Mouse (Mus musculus) liver, embryonic 13.5 days (tissue): ENCODE data around the gene Dennd1a. TPM values are rescaled to one million over a fixed set of nuclear protein-coding genes. Genes with fewer than 3 reads are reported as not detected.
A peak's percentile ranks its signal among the peaks of the same experiment; 100 is the strongest.

Experiments used
- ATAC-seq: fragments of 200-750 bp; cut with Nextera tagmentation; 2 replicates; pipeline ENCODE4 v1.8.0; 2017; ENCODE audit warnings: low read depth, mild to moderate bottlenecking, moderate number of reproducible peaks, moderate library complexity
- DNase-seq: peaks from one replicate; pipeline ENCODE4 v3.0.0; 2022
- H3K27ac ChIP-seq: fragments of 300-500 bp; sonication (generic); 2 replicates; pipeline ENCODE4 v1.5.1; 2015; ENCODE audit warnings: moderate library complexity, mild to moderate bottlenecking, inconsistent platforms
- H3K27me3 ChIP-seq: fragments of 300-500 bp; sonication (generic); 2 replicates; pipeline ENCODE4 v1.6.1; 2015; ENCODE audit warnings: mild to moderate bottlenecking, inconsistent platforms
- H3K36me3 ChIP-seq: fragments of 300-500 bp; sonication (generic); 2 replicates; pipeline ENCODE4 v1.6.1; 2015; ENCODE audit warnings: mild to moderate bottlenecking, inconsistent platforms
- H3K4me1 ChIP-seq: fragments of 300-500 bp; sonication (generic); replicated peaks from 2 replicates; pipeline ENCODE4 v1.6.1; 2015; ENCODE audit warnings: inconsistent platforms
- H3K4me2 ChIP-seq: fragments of 300-500 bp; sonication (generic); 2 replicates; pipeline ENCODE4 v1.6.1; 2015; ENCODE audit warnings: inconsistent platforms, mild to moderate bottlenecking, moderate library complexity
- H3K4me3 ChIP-seq: fragments of 300-500 bp; sonication (generic); replicated peaks from 2 replicates; pipeline ENCODE4 v1.5.1; 2015; ENCODE audit warnings: mild to moderate bottlenecking, inconsistent platforms
- H3K9ac ChIP-seq: fragments of 300-500 bp; sonication (generic); 2 replicates; pipeline ENCODE4 v1.6.1; 2015; ENCODE audit warnings: mild to moderate bottlenecking, inconsistent platforms
- H3K9me3 ChIP-seq: fragments of 300-500 bp; sonication (generic); replicated peaks from 2 replicates; pipeline ENCODE4 v1.6.1; 2016; ENCODE audit warnings: inconsistent platforms
- WGBS: fragments of 180-500 bp; shearing (Covaris S2); methylation state at CpG from one replicate; pipeline ENCODE4 v1.1.7; 2015; ENCODE audit not compliant: insufficient replicate concordance; 5-methylcytosine and 5-hydroxymethylcytosine counted together
- polyA plus RNA-seq: library from polyadenylated mRNA; unstranded; fragments of >200 nt; fragmentation: Nextera tagmentation; extraction: Ambion mirVana; gene quantifications from 2 replicates; pipeline ENCODE4 v1.2.1, GENCODE M21; 2015

The Dennd1a gene
- polyA plus RNA-seq, 1 experiment from 2014 or later = 7.6 TPM

DNA sequence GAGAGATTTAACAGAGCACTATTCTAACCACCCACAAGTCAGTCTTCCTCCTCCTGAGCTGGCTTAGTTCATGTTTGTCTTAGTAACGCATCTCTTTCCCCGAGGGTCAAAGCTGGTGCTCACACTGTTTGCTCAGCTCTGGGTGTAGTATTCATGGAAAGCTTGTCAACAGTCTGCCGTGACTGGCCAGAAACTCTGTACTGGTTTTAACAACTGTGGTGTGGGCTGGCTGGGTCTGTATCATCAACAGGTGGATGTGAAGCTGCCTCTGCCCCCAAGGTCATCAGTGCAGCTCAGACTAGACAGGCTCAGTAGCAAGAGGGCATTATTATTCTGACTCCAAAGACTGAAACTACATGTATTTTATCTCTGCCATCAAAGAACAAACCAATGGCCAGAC is 430.2 kb downstream of the Dennd1a start:
- H3K4me3 ChIP-seq = no peak overlapping the region
- H3K27ac ChIP-seq = no peak overlapping the region
- H3K9me3 ChIP-seq = no peaks in the 10 kb centered on the region
- no peak for DNase-seq
- H3K36me3 ChIP-seq = no peaks in the 10 kb centered on the region
- no peaks in the 10 kb centered on the region for H3K4me1 ChIP-seq
- 65% methylated on average over 3 of the region's 3 CpGs for WGBS
- H3K27me3 ChIP-seq = no peaks in the 10 kb centered on the region
- ATAC-seq = peak; percentile 51; the same call in 1 of the 2 replicates
- H3K4me2 ChIP-seq = no peak overlapping the region
- H3K9ac ChIP-seq = no peak overlapping the region

DNA sequence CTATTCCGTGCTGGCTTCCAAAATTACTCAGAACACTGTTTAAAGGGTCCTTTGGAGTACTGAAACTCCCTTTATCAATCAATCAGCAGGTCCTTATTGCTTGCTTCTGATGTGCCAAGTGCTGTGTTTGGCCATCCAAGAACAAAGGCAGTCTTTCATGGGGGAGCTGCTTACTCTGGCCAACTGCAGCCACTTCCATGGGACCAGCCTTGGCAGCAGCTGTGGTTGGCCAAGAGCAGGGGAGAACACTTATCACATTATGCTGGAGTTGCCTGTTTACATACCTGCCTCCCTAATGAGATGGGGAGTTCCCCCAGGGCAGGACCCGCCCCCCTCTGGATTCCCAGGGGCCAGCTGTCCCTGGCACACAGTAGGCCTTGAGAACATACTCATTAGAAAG is 432.0 kb downstream of the Dennd1a start:
- no peak overlapping the region for H3K4me2 ChIP-seq
- no peak overlapping the region for H3K4me3 ChIP-seq
- H3K36me3 ChIP-seq = no peaks in the 10 kb centered on the region
- DNase-seq (no peak), ATAC-seq (no peak)
- H3K4me1 ChIP-seq = no peaks in the 10 kb centered on the region
- H3K9me3 ChIP-seq = no peaks in the 10 kb centered on the region
- H3K9ac ChIP-seq = no peak overlapping the region
- 77% methylated on average over 2 of the region's 2 CpGs for WGBS
- no peak overlapping the region for H3K27ac ChIP-seq
- H3K27me3 ChIP-seq = no peaks in the 10 kb centered on the region

DNA sequence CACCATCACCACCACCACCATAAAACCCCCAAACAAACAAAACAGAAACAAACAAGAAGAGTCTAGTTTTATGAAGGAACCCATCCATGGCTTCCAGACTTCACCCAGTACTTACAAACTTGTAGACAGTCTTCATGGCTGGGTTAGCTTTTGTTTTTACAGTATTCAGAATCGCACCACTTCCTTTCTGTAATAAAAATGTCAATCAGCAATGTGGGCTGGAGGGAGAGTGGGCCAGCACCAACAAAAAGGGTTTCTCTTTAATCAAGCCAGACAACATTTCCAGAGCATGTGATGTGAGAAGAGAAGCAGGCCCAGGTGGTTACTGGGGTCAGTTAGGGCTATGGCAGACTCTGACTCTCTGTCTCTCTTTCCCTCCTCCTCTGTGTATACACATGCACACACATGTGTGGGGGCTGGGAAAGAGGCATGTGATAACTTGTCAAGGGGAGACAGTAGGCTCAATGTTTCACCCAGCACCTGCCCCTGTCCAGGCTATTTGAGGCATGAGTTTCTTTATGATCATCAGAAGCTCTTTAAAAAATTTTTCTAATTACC is 433.2 kb downstream of the Dennd1a start:
- 74% methylated on average over 1 of the region's 1 CpGs for WGBS

GRCm38 (mm10) chr2:37850626-37851025 is 436.6 kb downstream of the Dennd1a start:
- no peaks in the 10 kb centered on the region for H3K9me3 ChIP-seq
- no peak overlapping the region for H3K27ac ChIP-seq
- H3K9ac ChIP-seq = no peak overlapping the region
- no peaks in the 10 kb centered on the region for H3K27me3 ChIP-seq
- H3K4me2 ChIP-seq = no peak overlapping the region
- no peak overlapping the region for H3K4me3 ChIP-seq
- DNase-seq (no peak), ATAC-seq (no peak)
- H3K4me1 ChIP-seq = no peaks in the 10 kb centered on the region; the same call in 1 of the 2 replicates
- H3K36me3 ChIP-seq = no peaks in the 10 kb centered on the region
- 91% methylated on average over 1 of the region's 1 CpGs for WGBS

More for the DNA sequence above, 433.2 kb downstream of the Dennd1a start:
- Histone ChIP-seq H3K9me3 (no peaks in the 10 kb centered on the region), H3K4me1 (no peaks in the 10 kb centered on the region), H3K4me2 (no peak overlapping the region), H3K36me3 (no peaks in the 10 kb centered on the region), H3K27me3 (no peaks in the 10 kb centered on the region), H3K9ac (no peak overlapping the region), H3K27ac (no peak overlapping the region), H3K4me3 (no peak overlapping the region)
- DNase-seq = no peak
- no peak for ATAC-seq

DNA sequence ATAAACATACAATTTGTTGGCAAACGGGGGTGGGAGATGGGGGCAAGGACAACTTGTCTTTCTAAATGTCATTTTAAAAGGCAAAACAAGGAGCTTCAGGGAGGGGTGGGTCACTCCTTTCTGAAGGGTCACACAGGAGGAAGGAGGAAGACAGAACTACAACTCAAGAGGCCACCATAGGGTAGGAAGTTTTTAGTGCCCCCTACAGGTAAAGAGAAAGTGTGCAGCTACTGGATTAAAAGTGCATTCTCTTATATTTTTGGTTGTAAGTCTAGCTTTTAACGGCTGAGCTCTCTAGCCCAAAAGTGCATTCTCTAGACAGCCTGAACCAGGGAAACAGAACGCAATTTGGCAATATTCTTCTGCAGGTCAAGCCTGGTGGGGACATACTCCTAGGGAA is 437.8 kb downstream of the Dennd1a start:
- peaks cover 4% of the 10 kb centered on the region for H3K4me1 ChIP-seq
- H3K27me3 ChIP-seq = no peaks in the 10 kb centered on the region
- no peak overlapping the region for H3K9ac ChIP-seq
- no peak for DNase-seq
- WGBS = 74% methylated on average over 3 of the region's 3 CpGs
- no peak overlapping the region for H3K4me2 ChIP-seq
- H3K27ac ChIP-seq = no peak overlapping the region
- no peak overlapping the region for H3K4me3 ChIP-seq
- no peak for ATAC-seq
- H3K36me3 ChIP-seq = no peaks in the 10 kb centered on the region
- H3K9me3 ChIP-seq = no peaks in the 10 kb centered on the region

- DNase-seq = no peak
Measured at GRCm38 (mm10) chr2:37842719-37843118, 444.5 kb downstream of the Dennd1a start.

GRCm38 (mm10) chr2:37842151-37842569 is 445.0 kb downstream of the Dennd1a start:
- Histone ChIP-seq H3K27ac (no peak overlapping the region), H3K36me3 (peaks cover 5% of the 10 kb centered on the region; the same call in 1 of the 2 replicates), H3K4me3 (no peak overlapping the region), H3K9me3 (no peaks in the 10 kb centered on the region), H3K9ac (no peak overlapping the region), H3K4me1 (peaks cover 14% of the 10 kb centered on the region), H3K4me2 (no peak overlapping the region), H3K27me3 (no peaks in the 10 kb centered on the region)
- ATAC-seq (no peak), DNase-seq (no peak)
- WGBS = 35% methylated on average over 7 of the region's 7 CpGs

More at GRCm38 (mm10) chr2:37842719-37843118, 444.5 kb downstream of the Dennd1a start:
- H3K9me3 ChIP-seq = no peaks in the 10 kb centered on the region
- no peaks in the 10 kb centered on the region for H3K27me3 ChIP-seq
- H3K36me3 ChIP-seq = peaks cover 5% of the 10 kb centered on the region; the same call in 1 of the 2 replicates
- WGBS = 52% methylated on average over 4 of the region's 4 CpGs
- H3K4me2 ChIP-seq = no peak overlapping the region
- peaks cover 14% of the 10 kb centered on the region for H3K4me1 ChIP-seq
- no peak for ATAC-seq
- H3K27ac ChIP-seq = no peak overlapping the region
- H3K9ac ChIP-seq = no peak overlapping the region
- H3K4me3 ChIP-seq = no peak overlapping the region

DNA sequence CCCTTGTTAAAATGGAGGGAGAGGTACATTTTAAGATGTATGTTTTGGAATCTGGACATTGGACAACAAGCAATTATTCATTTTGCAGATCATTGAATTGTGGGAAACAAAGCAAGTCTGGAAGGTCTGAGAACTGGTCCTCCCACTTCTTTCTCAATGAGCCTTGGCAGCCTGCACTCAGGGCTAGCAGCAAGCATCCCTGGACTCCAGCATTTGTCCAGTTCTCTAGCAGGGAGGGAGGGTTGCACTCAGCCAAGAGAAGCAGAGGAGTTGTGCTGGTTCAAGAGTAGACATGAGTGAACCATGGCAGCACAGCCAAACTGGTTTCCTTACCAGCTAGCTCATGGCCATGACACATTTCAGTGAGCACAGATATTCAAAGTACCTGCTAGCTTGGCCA is 447.3 kb downstream of the Dennd1a start:
- Histone ChIP-seq H3K27ac (no peak overlapping the region), H3K36me3 (peaks cover 5% of the 10 kb centered on the region; the same call in 1 of the 2 replicates), H3K9me3 (no peaks in the 10 kb centered on the region), H3K27me3 (no peaks in the 10 kb centered on the region), H3K4me2 (no peak overlapping the region), H3K4me1 (peaks cover 14% of the 10 kb centered on the region), H3K9ac (no peak overlapping the region), H3K4me3 (no peak overlapping the region)
- DNase-seq = no peak
- no peak for ATAC-seq

DNA sequence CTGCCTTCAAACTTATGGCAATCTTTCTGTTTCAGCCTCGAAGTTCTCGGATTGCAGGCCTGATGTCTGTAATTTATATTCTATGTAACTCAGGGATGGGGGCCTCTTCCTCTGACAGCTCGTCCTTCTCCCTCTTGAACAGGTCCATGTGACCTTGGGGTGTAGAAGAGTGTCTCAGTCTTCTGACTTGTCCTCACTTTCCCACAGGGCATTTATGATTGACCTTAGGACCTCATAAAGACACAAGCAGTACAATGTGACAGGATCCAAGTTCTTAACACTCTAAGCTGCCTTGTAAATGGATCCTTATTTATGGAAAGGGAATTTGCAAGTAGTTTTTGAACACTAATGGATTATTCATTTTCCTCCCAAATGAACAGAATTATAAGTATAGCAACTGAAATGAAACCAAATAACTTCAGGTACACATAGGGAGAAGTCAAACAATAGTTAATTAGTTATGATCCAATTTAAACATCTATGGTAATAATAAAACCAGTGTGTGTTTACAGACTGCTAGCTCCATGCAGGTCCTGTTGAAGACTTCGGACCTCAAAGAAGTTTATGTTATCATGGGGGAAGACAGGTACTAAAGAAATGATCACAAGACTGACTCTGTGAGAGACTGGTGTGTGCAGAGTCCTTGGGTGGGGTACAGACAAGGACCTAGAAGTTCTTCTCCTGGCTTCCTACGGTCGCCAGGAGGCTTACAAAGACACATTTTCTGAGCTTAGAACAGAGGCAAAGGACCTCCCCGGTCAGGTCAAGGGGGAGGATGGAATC is 448.8 kb downstream of the Dennd1a start:
- no peaks in the 10 kb centered on the region for H3K9me3 ChIP-seq

GRCm38 (mm10) chr2:37837542-37837941 is 449.6 kb downstream of the Dennd1a start:
- Histone ChIP-seq H3K27me3 (no peaks in the 10 kb centered on the region), H3K4me1 (peaks cover 6% of the 10 kb centered on the region), H3K9ac (no peak overlapping the region), H3K36me3 (peaks cover 5% of the 10 kb centered on the region; the same call in 1 of the 2 replicates), H3K4me3 (no peak overlapping the region), H3K27ac (no peak overlapping the region), H3K4me2 (no peak overlapping the region), H3K9me3 (no peaks in the 10 kb centered on the region)
- 83% methylated on average over 3 of the region's 3 CpGs for WGBS
- ATAC-seq (no peak), DNase-seq (no peak)

More for the DNA sequence above, 448.8 kb downstream of the Dennd1a start:
- Histone ChIP-seq H3K36me3 (peaks cover 5% of the 10 kb centered on the region; the same call in 1 of the 2 replicates), H3K27me3 (no peaks in the 10 kb centered on the region), H3K4me2 (no peak overlapping the region), H3K27ac (no peak overlapping the region), H3K9ac (no peak overlapping the region), H3K4me3 (no peak overlapping the region), H3K4me1 (peaks cover 10% of the 10 kb centered on the region)
- no peak for ATAC-seq
- DNase-seq = no peak
- WGBS = 77% methylated on average over 7 of the region's 7 CpGs

DNA sequence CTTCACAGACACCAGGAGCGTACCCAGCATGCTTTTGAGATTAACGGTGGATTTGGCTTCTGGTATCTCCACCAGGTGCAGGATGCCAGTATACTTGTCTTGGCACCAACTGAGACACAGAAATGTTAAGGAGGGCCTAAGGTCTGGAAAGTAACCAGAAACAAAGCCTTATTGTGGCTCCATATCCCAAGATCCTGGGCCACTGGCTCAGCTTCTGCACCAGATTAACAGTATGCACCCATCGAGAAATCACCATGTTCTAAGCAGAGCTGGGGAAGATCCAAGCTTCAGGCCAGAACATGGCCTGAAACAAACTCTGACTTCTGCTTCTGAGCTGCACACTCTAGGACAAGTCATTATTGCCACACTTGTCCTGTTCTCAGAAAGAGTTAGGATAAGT is 450.3 kb downstream of the Dennd1a start:
- DNase-seq (no peak), ATAC-seq (no peak)
- no peak overlapping the region for H3K27ac ChIP-seq
- WGBS = 89% methylated on average over 3 of the region's 3 CpGs
- no peaks in the 10 kb centered on the region for H3K27me3 ChIP-seq
- H3K4me3 ChIP-seq = no peak overlapping the region
- H3K36me3 ChIP-seq = peaks cover 5% of the 10 kb centered on the region; the same call in 1 of the 2 replicates
- H3K4me2 ChIP-seq = no peak overlapping the region
- no peak overlapping the region for H3K9ac ChIP-seq
- no peaks in the 10 kb centered on the region for H3K9me3 ChIP-seq
- H3K4me1 ChIP-seq = no peaks in the 10 kb centered on the region

GRCm38 (mm10) chr2:37832253-37832652 is 454.9 kb downstream of the Dennd1a start:
- no peaks in the 10 kb centered on the region for H3K27me3 ChIP-seq
- DNase-seq (no peak), ATAC-seq (no peak)
- no peak overlapping the region for H3K27ac ChIP-seq
- no peak overlapping the region for H3K4me2 ChIP-seq
- H3K4me3 ChIP-seq = no peak overlapping the region
- H3K4me1 ChIP-seq = no peaks in the 10 kb centered on the region
- H3K36me3 ChIP-seq = no peaks in the 10 kb centered on the region
- no peak overlapping the region for H3K9ac ChIP-seq
- H3K9me3 ChIP-seq = no peaks in the 10 kb centered on the region
- WGBS = 81% methylated on average over 10 of the region's 10 CpGs
